Mouse (Mus musculus): ENCODE results near the gene Iqgap1. TPM values are rescaled to one million over a fixed set of nuclear protein-coding genes. Genes with fewer than 3 reads are reported as not detected.

Iqgap1 gene
- polyA plus RNA-seq, 1 experiment from 2014 or later, result 28.0 TPM

DNA sequence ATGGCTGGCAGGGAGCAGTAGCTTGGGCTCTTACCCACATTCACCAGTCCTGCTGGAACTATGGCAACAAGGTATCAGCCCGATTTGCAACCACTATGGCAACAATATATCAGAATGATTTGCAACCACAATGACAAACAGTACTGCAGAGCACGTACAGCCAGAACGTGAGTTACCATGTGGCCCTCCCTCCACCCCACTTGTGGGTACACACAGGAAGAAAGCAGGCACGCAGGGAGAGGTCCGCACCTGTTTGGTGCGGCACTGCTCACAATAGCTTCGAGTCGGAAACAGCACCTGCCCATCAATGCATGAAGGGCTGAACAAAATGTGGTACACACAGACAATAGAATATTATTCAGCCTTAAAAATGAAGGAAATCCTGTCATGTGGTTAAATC, 107.3 kb downstream of the Iqgap1 start:
- no peak overlapping the region for H3K4me2 ChIP-seq (ENCODE audit: low read depth, low read length, severe bottlenecking)
- no peak overlapping the region for H3K27ac ChIP-seq (ENCODE audit: low read depth, low read length)
- no peak overlapping the region for H3K4me3 ChIP-seq (ENCODE audit: low read depth, low read length)
- no peak overlapping the region for H3K9ac ChIP-seq (ENCODE audit: low read length)
- no peak for ATAC-seq (replicated peaks; ENCODE audit: low FRiP score)
- H3K36me3 ChIP-seq (ENCODE audit: control insufficient read depth, insufficient read depth, low read length), result no peaks in the 10 kb centered on the region; the same call in 1 of the 2 replicates
- WGBS, result 88% methylated on average over 8 of the region's 8 CpGs
- H3K27me3 ChIP-seq (ENCODE audit: control insufficient read depth, insufficient read depth, low read length), result no peaks in the 10 kb centered on the region
- DNase-seq (ENCODE audit: low spot score), result no peak
- no peaks in the 10 kb centered on the region for H3K4me1 ChIP-seq (replicated peaks; ENCODE audit: control insufficient read depth, insufficient read depth, low read length)
- H3K9me3 ChIP-seq (ENCODE audit: control insufficient read depth, low read length), result no peaks in the 10 kb centered on the region

DNA sequence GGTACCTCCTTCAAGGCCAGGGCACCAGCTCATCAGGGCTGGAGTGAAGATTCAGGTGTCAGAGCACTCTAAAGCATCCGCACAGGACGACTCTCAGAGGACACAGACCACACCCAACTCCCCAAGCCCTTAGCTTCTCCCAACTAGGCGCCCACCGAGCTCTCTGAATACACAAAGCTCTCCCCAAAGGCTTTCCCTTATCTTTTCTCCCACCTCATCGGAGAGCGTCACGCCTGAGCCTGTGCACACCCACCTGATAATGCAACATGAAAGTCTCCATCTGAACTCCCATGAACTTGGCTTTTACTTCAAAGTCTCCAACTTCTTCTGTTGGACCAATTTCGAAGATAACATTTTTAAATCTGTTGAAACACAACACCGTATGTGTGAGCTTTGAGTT, 109.0 kb downstream of the Iqgap1 start:
- H3K4me2 ChIP-seq (ENCODE audit: low read depth, low read length, severe bottlenecking), result no peak overlapping the region
- H3K27ac ChIP-seq (ENCODE audit: low read depth, low read length), result no peak overlapping the region
- no peaks in the 10 kb centered on the region; the same call in 1 of the 2 replicates for H3K36me3 ChIP-seq (ENCODE audit: control insufficient read depth, insufficient read depth, low read length)
- no peaks in the 10 kb centered on the region for H3K9me3 ChIP-seq (ENCODE audit: control insufficient read depth, low read length)
- no peak overlapping the region for H3K9ac ChIP-seq (ENCODE audit: low read length)
- WGBS, result 88% methylated on average over 9 of the region's 9 CpGs
- no peak for ATAC-seq (replicated peaks; ENCODE audit: low FRiP score)
- H3K4me3 ChIP-seq (ENCODE audit: low read depth, low read length), result no peak overlapping the region
- H3K27me3 ChIP-seq (ENCODE audit: control insufficient read depth, insufficient read depth, low read length), result no peaks in the 10 kb centered on the region
- H3K4me1 ChIP-seq (replicated peaks; ENCODE audit: control insufficient read depth, insufficient read depth, low read length), result no peaks in the 10 kb centered on the region
- no peak for DNase-seq (ENCODE audit: low spot score)

DNA sequence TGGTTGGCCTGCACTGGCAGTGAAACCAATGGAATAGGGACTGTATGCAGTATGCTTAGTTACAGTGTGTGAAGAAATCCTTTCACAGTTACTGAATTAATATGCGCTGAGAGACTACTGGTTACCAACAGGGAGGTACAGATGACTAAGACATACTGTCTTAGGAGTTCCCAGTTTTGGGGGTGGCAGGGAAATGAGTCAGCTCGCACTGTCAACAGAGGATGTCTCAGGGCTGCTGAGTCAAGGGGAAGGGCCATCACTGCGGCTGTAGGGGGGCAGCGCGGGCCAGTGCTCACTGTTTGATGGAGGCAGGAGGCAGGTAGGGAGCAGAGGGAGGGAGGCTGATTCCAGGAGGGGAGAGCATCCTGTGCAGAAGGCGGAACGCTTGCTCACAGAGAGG, 110.5 kb downstream of the Iqgap1 start:
- H3K4me3 ChIP-seq (ENCODE audit: low read depth, low read length), result no peak overlapping the region
- H3K4me1 ChIP-seq (replicated peaks; ENCODE audit: control insufficient read depth, insufficient read depth, low read length), result no peaks in the 10 kb centered on the region
- H3K36me3 ChIP-seq (ENCODE audit: control insufficient read depth, insufficient read depth, low read length), result no peaks in the 10 kb centered on the region; the same call in 1 of the 2 replicates
- ATAC-seq (replicated peaks; ENCODE audit: low FRiP score), result no peak
- no peak overlapping the region for H3K27ac ChIP-seq (ENCODE audit: low read depth, low read length)
- H3K9ac ChIP-seq (ENCODE audit: low read length), result no peak overlapping the region
- DNase-seq (ENCODE audit: low spot score), result no peak
- no peaks in the 10 kb centered on the region for H3K9me3 ChIP-seq (ENCODE audit: control insufficient read depth, low read length)
- 94% methylated on average over 7 of the region's 7 CpGs for WGBS
- no peaks in the 10 kb centered on the region for H3K27me3 ChIP-seq (ENCODE audit: control insufficient read depth, insufficient read depth, low read length)
- no peak overlapping the region for H3K4me2 ChIP-seq (ENCODE audit: low read depth, low read length, severe bottlenecking)

DNA sequence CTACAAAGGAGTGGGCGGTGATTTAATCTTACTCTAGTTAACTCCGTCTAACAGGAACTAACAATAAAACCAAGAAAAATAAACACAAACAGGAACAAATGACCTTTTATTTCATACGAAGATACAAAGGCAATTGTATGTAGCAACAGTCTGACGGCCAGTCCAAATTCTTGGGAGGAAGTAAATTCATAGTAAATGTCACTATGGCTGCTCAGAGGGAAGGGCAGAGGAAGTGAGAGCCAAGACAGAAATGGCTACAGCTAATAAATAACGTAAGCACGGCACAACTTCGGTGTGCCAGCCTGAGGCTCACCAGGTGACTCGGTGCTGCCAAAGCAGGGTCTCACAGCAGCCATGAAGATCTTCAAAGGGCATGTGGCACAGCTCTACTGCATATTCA, 114.3 kb downstream of the Iqgap1 start:
- H3K4me3 ChIP-seq (ENCODE audit: low read depth, low read length), result no peak overlapping the region
- 84% methylated on average over 8 of the region's 8 CpGs for WGBS
- ATAC-seq (replicated peaks; ENCODE audit: low FRiP score), result no peak
- no peak overlapping the region for H3K4me2 ChIP-seq (ENCODE audit: low read depth, low read length, severe bottlenecking)
- H3K27ac ChIP-seq (ENCODE audit: low read depth, low read length), result no peak overlapping the region
- no peak overlapping the region for H3K9ac ChIP-seq (ENCODE audit: low read length)
- no peaks in the 10 kb centered on the region for H3K27me3 ChIP-seq (ENCODE audit: control insufficient read depth, insufficient read depth, low read length)
- DNase-seq (ENCODE audit: low spot score), result no peak
- H3K36me3 ChIP-seq (ENCODE audit: control insufficient read depth, insufficient read depth, low read length), result no peaks in the 10 kb centered on the region; the same call in 1 of the 2 replicates
- no peaks in the 10 kb centered on the region for H3K4me1 ChIP-seq (replicated peaks; ENCODE audit: control insufficient read depth, insufficient read depth, low read length)
- H3K9me3 ChIP-seq (ENCODE audit: control insufficient read depth, low read length), result no peaks in the 10 kb centered on the region

DNA sequence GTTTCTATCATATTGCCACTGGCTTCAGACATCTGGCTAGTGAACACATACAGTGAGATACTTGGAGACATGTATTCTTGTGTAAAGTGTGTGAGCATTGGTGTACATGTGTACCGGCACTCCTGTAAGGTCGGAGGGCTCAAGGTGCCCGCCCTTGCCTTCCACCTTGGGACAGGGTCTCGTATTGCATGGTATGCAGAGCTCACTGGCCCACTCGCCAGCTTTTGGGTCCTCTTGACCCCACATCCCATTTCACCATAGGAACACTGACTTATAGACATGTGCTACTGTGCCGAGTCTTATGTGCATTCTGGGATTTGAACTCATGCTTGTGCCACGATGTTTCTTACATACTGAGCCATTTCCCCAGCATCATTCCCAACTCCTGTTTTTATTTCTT, 115.4 kb downstream of the Iqgap1 start:
- Histone ChIP-seq H3K27me3 (ENCODE audit: control insufficient read depth, insufficient read depth, low read length) (no peaks in the 10 kb centered on the region), H3K4me3 (ENCODE audit: low read depth, low read length) (no peak overlapping the region), H3K36me3 (ENCODE audit: control insufficient read depth, insufficient read depth, low read length) (no peaks in the 10 kb centered on the region; the same call in 1 of the 2 replicates), H3K9me3 (ENCODE audit: control insufficient read depth, low read length) (no peaks in the 10 kb centered on the region), H3K9ac (ENCODE audit: low read length) (no peak overlapping the region), H3K4me1 (replicated peaks; ENCODE audit: control insufficient read depth, insufficient read depth, low read length) (no peaks in the 10 kb centered on the region), H3K4me2 (ENCODE audit: low read depth, low read length, severe bottlenecking) (no peak overlapping the region), H3K27ac (ENCODE audit: low read depth, low read length) (no peak overlapping the region)
- WGBS, result 92% methylated on average over 7 of the region's 7 CpGs
- ATAC-seq (replicated peaks; ENCODE audit: low FRiP score) (no peak), DNase-seq (ENCODE audit: low spot score) (no peak)

DNA sequence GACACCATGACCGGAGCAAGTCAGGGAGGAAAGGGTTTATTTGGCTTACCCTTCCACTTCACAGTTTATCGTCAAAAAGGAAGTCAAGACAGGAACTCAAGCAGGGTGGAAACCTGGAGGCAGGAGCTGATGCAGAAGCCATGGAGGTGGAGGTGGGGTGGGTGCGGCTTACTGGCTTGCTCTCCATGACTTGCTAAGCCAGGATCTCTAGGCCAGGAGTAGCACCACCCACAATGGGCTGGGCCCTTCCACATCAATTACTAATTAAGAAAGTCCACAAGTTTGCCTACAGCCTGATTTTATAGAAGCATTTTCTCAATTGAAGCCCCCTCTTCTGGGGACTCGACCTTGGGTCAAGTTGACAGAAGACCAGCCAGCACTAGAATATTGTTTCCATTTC, 121.7 kb downstream of the Iqgap1 start:
- H3K36me3 ChIP-seq (ENCODE audit: control insufficient read depth, insufficient read depth, low read length), result no peaks in the 10 kb centered on the region
- H3K27me3 ChIP-seq (ENCODE audit: control insufficient read depth, insufficient read depth, low read length), result no peaks in the 10 kb centered on the region
- no peaks in the 10 kb centered on the region for H3K9me3 ChIP-seq (ENCODE audit: control insufficient read depth, low read length)
- DNase-seq (ENCODE audit: low spot score), result no peak
- WGBS, result 91% methylated on average over 4 of the region's 4 CpGs
- no peak overlapping the region for H3K4me2 ChIP-seq (ENCODE audit: low read depth, low read length, severe bottlenecking)
- H3K27ac ChIP-seq (ENCODE audit: low read depth, low read length), result no peak overlapping the region
- no peak overlapping the region for H3K4me3 ChIP-seq (ENCODE audit: low read depth, low read length)
- H3K4me1 ChIP-seq (replicated peaks; ENCODE audit: control insufficient read depth, insufficient read depth, low read length), result no peaks in the 10 kb centered on the region
- no peak overlapping the region for H3K9ac ChIP-seq (ENCODE audit: low read length)
- no peak for ATAC-seq (replicated peaks; ENCODE audit: low FRiP score)

DNA sequence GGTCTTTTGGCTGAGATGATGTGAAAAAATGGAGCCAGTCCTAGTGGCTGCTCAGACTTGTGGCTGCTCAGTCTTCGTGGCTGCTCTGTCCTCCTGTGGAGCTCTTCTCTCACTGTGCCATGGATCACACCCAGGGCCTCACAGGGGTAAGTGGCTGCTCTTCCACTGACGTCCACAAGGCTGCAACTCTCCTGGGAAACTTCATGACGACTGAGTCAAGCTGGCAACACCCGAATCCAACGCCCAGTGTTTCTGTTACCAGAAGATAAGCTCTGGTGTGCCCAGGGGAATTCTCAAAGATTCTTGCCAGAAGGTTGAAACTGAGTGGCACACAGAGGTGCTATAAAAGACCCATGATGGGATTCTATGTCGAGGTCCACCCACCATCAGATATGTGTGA, 123.3 kb downstream of the Iqgap1 start:
- H3K4me1 ChIP-seq (replicated peaks; ENCODE audit: control insufficient read depth, insufficient read depth, low read length), result no peaks in the 10 kb centered on the region
- ATAC-seq (replicated peaks; ENCODE audit: low FRiP score), result no peak
- DNase-seq (ENCODE audit: low spot score), result no peak
- WGBS, result 69% methylated on average over 6 of the region's 6 CpGs
- H3K36me3 ChIP-seq (ENCODE audit: control insufficient read depth, insufficient read depth, low read length), result no peaks in the 10 kb centered on the region
- H3K9ac ChIP-seq (ENCODE audit: low read length), result no peak overlapping the region
- no peaks in the 10 kb centered on the region for H3K9me3 ChIP-seq (ENCODE audit: control insufficient read depth, low read length)
- no peak overlapping the region for H3K4me3 ChIP-seq (ENCODE audit: low read depth, low read length)
- H3K4me2 ChIP-seq (ENCODE audit: low read depth, low read length, severe bottlenecking), result no peak overlapping the region
- no peak overlapping the region for H3K27ac ChIP-seq (ENCODE audit: low read depth, low read length)
- H3K27me3 ChIP-seq (ENCODE audit: control insufficient read depth, insufficient read depth, low read length), result no peaks in the 10 kb centered on the region

DNA sequence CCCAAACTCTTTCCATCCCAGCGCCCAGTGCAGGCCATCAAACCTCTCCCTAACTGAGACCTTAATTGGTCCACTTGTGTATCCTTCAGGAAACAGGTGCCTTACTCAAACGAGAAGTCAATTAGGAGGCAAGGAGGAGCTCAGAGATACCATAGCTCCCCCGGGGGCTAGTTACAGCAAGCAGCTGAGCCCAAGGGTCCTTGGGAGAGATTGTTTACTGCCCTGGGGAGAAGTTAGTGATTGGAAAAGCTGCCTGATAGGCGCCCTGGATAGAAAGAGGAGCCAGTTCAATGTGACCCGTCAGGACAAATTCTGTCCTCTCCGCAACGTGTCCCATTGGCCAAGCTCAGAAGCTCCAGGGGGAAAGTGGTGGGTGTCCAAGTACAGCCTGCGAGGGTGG, 126.1 kb downstream of the Iqgap1 start:
- Histone ChIP-seq H3K4me1 (replicated peaks; ENCODE audit: control insufficient read depth, insufficient read depth, low read length) (no peaks in the 10 kb centered on the region), H3K36me3 (ENCODE audit: control insufficient read depth, insufficient read depth, low read length) (no peaks in the 10 kb centered on the region), H3K9me3 (ENCODE audit: control insufficient read depth, low read length) (no peaks in the 10 kb centered on the region), H3K4me3 (ENCODE audit: low read depth, low read length) (no peak overlapping the region), H3K27me3 (ENCODE audit: control insufficient read depth, insufficient read depth, low read length) (no peaks in the 10 kb centered on the region), H3K4me2 (ENCODE audit: low read depth, low read length, severe bottlenecking) (no peak overlapping the region), H3K27ac (ENCODE audit: low read depth, low read length) (no peak overlapping the region), H3K9ac (ENCODE audit: low read length) (no peak overlapping the region)
- 68% methylated on average over 8 of the region's 8 CpGs for WGBS
- ATAC-seq (replicated peaks; ENCODE audit: low FRiP score) (no peak), DNase-seq (ENCODE audit: low spot score) (no peak)

DNA sequence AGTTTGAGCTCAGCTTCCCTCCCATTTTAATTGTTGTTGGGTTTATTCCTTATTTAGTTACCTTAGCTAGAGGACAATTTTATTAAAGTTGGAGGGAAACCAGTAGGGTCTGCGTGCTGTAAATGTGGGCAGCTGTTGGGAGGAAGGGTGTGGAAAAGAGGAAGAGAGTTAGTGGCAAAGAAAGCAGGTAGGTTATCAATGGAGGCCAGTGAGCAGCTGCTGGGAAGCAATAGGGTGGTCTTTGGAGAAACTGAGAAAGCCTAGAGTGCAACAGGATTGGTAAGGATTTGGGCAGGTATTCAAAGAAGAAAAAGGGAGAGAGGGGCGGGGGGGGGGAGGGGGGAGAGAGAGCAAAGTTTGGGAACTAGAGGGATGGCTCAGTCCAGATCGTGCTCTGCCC, 126.8 kb downstream of the Iqgap1 start:
- no peak for DNase-seq (ENCODE audit: low spot score)
- no peak overlapping the region for H3K9ac ChIP-seq (ENCODE audit: low read length)

More for the DNA sequence above, 126.8 kb downstream of the Iqgap1 start:
- WGBS, result 60% methylated on average over 3 of the region's 3 CpGs
- Histone ChIP-seq H3K4me1 (replicated peaks; ENCODE audit: control insufficient read depth, insufficient read depth, low read length) (no peaks in the 10 kb centered on the region), H3K36me3 (ENCODE audit: control insufficient read depth, insufficient read depth, low read length) (no peaks in the 10 kb centered on the region), H3K27me3 (ENCODE audit: control insufficient read depth, insufficient read depth, low read length) (no peaks in the 10 kb centered on the region), H3K9me3 (ENCODE audit: control insufficient read depth, low read length) (no peaks in the 10 kb centered on the region), H3K4me2 (ENCODE audit: low read depth, low read length, severe bottlenecking) (no peak overlapping the region), H3K27ac (ENCODE audit: low read depth, low read length) (no peak overlapping the region), H3K4me3 (ENCODE audit: low read depth, low read length) (no peak overlapping the region)
- ATAC-seq (replicated peaks; ENCODE audit: low FRiP score), result no peak

All from forebrain, embryonic 11.5 days (tissue).